Mouse (Mus musculus): ENCODE data around the gene Lsamp.

GRCm38 (mm10) chr16:41903654-41904053 lies 1919.5 kb downstream of the Lsamp start:
- TF ChIP-seq ZC3H11A (IDR thresholded peaks at IDR 0.05; ENCODE audit: borderline replicate concordance, low read depth, low read length), result no peak
- TF ChIP-seq MAFK (IDR thresholded peaks at IDR 0.05; ENCODE audit: insufficient read depth, low read depth, low read length), result no peak
